Mouse (Mus musculus) heart, adult 2 months (tissue): ENCODE results near the gene Inpp5k. TPM values are rescaled to one million over a fixed set of nuclear protein-coding genes. Genes with fewer than 3 reads are reported as not detected.
"Not testable (repeated sequence)": the region's sequence is repeated elsewhere in the genome, so short reads cannot be mapped to it uniquely, and the experiment has no call there.

Source experiments
- DNase-seq, 2 experiments: peaks; one replicate each; pipeline ENCODE4 v3.0.0; 2021
- H3K27ac ChIP-seq: fragments of 200-600 bp; 2 replicates; pipeline ENCODE4 v1.8.1; 2022
- H3K27me3 ChIP-seq: fragments of 200-500 bp; 2 replicates; pipeline ENCODE4 v1.6.1; 2012; ENCODE audit warnings: mild to moderate bottlenecking, low read length, inconsistent platforms, mixed read lengths; ENCODE audit not compliant: control insufficient read depth, insufficient read depth
- H3K36me3 ChIP-seq: fragments of 200-500 bp; 2 replicates; pipeline ENCODE4 v1.6.1; 2012; ENCODE audit warnings: low read length, inconsistent platforms; ENCODE audit not compliant: control insufficient read depth, insufficient read depth
- H3K4me1 ChIP-seq: fragments of 200-500 bp; 2 replicates; pipeline ENCODE4 v1.6.1; 2011; ENCODE audit warnings: low read length; ENCODE audit not compliant: control insufficient read depth, insufficient read depth
- H3K4me3 ChIP-seq: fragments of 200-600 bp; 2 replicates; pipeline ENCODE4 v1.8.1; 2022
- H3K79me2 ChIP-seq: fragments of 200-500 bp; replicated peaks from 2 replicates; pipeline ENCODE4 v1.6.1; 2012; ENCODE audit warnings: mild to moderate bottlenecking, inconsistent platforms, low read length, moderate library complexity, mixed read lengths; ENCODE audit not compliant: control insufficient read depth, insufficient read depth
- H3K9ac ChIP-seq: fragments of 200-500 bp; 2 replicates; pipeline ENCODE4 v1.6.1; 2012; ENCODE audit warnings: low read depth, mild to moderate bottlenecking, control low read depth, inconsistent platforms, low read length, mixed read lengths
- CTCF ChIP-seq: fragments of 200-600 bp; IDR thresholded peaks from 2 replicates; pipeline ENCODE4 v1.8.1; 2022; ENCODE audit warnings: antibody characterized with exemption, mild to moderate bottlenecking, moderate library complexity
- EP300 ChIP-seq: fragments of 200-500 bp; IDR thresholded peaks from 2 replicates; pipeline ENCODE4 v1.6.1; 2011; ENCODE audit warnings: low read depth, low read length, control low read depth; ENCODE audit not compliant: insufficient read depth
- POLR2A ChIP-seq: fragments of 200-500 bp; IDR thresholded peaks from 2 replicates; pipeline ENCODE4 v1.6.1; 2011; ENCODE audit warnings: mild to moderate bottlenecking, low read depth, low read length, control low read depth; ENCODE audit not compliant: insufficient read depth
- WGBS: fragments of 180-500 bp; shearing (Covaris S2); methylation state at CpG from one replicate; pipeline ENCODE4 v1.1.7; 2018; 5-methylcytosine and 5-hydroxymethylcytosine counted together
- intact Hi-C: fragments of 180-260 bp; cut with DNase I; formaldehyde crosslinking; loops from one replicate; pipeline ENCODE4 v1.15.1; 2025
- polyA plus RNA-seq: library from polyadenylated mRNA; depleted of rRNA; stranded (reverse); fragments of >200 nt; gene quantifications from 2 replicates; pipeline ENCODE4 v1.2.3, GENCODE M21; 2012
- total RNA-seq, 2 experiments: library from RNA; stranded (reverse); gene quantifications; 2 replicates each; pipeline ENCODE4 v1.2.3; 2021

Inpp5k gene
- total and polyA plus RNA-seq, 3 experiments: 24.5 to 42.8 (median 30.2) TPM

GRCm38 (mm10) chr11:75595816-75596215 is 35.0 kb upstream of the Inpp5k start:
- DNase-seq: no peak
- H3K4me1 ChIP-seq: peaks cover 6% of the 10 kb centered on the region
- no peaks in the 10 kb centered on the region for H3K27me3 ChIP-seq
- H3K9ac ChIP-seq: no peak overlapping the region
- 0 out of 2 replicates have a peak, but pooled peaks cover 2% of the 10 kb centered on the region for H3K79me2 ChIP-seq
- no peak for TF ChIP-seq POLR2A
- no peak for TF ChIP-seq CTCF
- TF ChIP-seq EP300: no peak
- no peak overlapping the region for H3K27ac ChIP-seq
- 70% methylated on average over 7 of the region's 7 CpGs for WGBS
- H3K36me3 ChIP-seq: no peaks in the 10 kb centered on the region; the same call in 1 of the 2 replicates
- intact Hi-C loops: no loop called here
- no peak overlapping the region for H3K4me3 ChIP-seq

- H3K27me3 ChIP-seq: no peaks in the 10 kb centered on the region
- TF ChIP-seq CTCF (no peak), EP300 (no peak)
- peak overlapping the region; percentile 26 for H3K27ac ChIP-seq
These were observed 34.0 kb upstream of the Inpp5k start for GRCm38 (mm10) chr11:75596726-75597255.

GRCm38 (mm10) chr11:75598004-75598403 is 32.8 kb upstream of the Inpp5k start:
- no peak overlapping the region for H3K4me3 ChIP-seq
- H3K27ac ChIP-seq: no peak overlapping the region
- intact Hi-C loops: no loop called here
- H3K36me3 ChIP-seq: no peaks in the 10 kb centered on the region; the same call in 1 of the 2 replicates
- no peak for TF ChIP-seq CTCF
- TF ChIP-seq POLR2A: no peak
- TF ChIP-seq EP300: no peak
- no peaks in the 10 kb centered on the region for H3K27me3 ChIP-seq
- no peak for DNase-seq
- peaks cover 6% of the 10 kb centered on the region for H3K4me1 ChIP-seq
- H3K79me2 ChIP-seq: 0 out of 2 replicates have a peak, but pooled peaks cover 2% of the 10 kb centered on the region
- H3K9ac ChIP-seq: no peak overlapping the region
- 81% methylated on average over 6 of the region's 6 CpGs for WGBS

More at GRCm38 (mm10) chr11:75596726-75597255, 34.0 kb upstream of the Inpp5k start:
- 0 out of 2 replicates have a peak, but pooled peaks cover 2% of the 10 kb centered on the region for H3K79me2 ChIP-seq
- intact Hi-C loops: no loop called here
- H3K36me3 ChIP-seq: no peaks in the 10 kb centered on the region; the same call in 1 of the 2 replicates
- H3K9ac ChIP-seq: no peak overlapping the region
- peaks cover 6% of the 10 kb centered on the region for H3K4me1 ChIP-seq
- 22% methylated on average over 3 of the region's 3 CpGs for WGBS
- peak; percentile 61 to 71 for DNase-seq
- H3K4me3 ChIP-seq: no peak overlapping the region

GRCm38 (mm10) chr11:75599802-75600201 is 31.0 kb upstream of the Inpp5k start:
- intact Hi-C loops, H3K36me3 ChIP-seq, H3K27me3 ChIP-seq, H3K27ac ChIP-seq, DNase-seq, H3K4me1 ChIP-seq, H3K9ac ChIP-seq, H3K4me3 ChIP-seq, H3K79me2 ChIP-seq: not testable (repeated sequence)
- 94% methylated on average over 17 of the region's 17 CpGs for WGBS

GRCm38 (mm10) chr11:75604826-75605225 is 26.0 kb upstream of the Inpp5k start:
- intact Hi-C loops: no loop called here
- H3K36me3 ChIP-seq: no peaks in the 10 kb centered on the region
- no peaks in the 10 kb centered on the region for H3K4me1 ChIP-seq
- no peaks in the 10 kb centered on the region for H3K79me2 ChIP-seq
- DNase-seq: no peak
- TF ChIP-seq POLR2A (no peak), EP300 (no peak), CTCF (no peak)
- WGBS: 68% methylated on average over 5 of the region's 5 CpGs
- no peak overlapping the region for H3K9ac ChIP-seq
- no peaks in the 10 kb centered on the region for H3K27me3 ChIP-seq
- no peak overlapping the region for H3K4me3 ChIP-seq
- no peak overlapping the region for H3K27ac ChIP-seq

- Histone ChIP-seq H3K36me3 (no peaks in the 10 kb centered on the region), H3K4me3 (no peak overlapping the region), H3K27ac (no peak overlapping the region), H3K27me3 (no peaks in the 10 kb centered on the region), H3K4me1 (no peaks in the 10 kb centered on the region), H3K9ac (no peak overlapping the region), H3K79me2 (no peaks in the 10 kb centered on the region)
- TF ChIP-seq EP300 (no peak), POLR2A (no peak), CTCF (no peak)
- no peak for DNase-seq
- WGBS: 33% methylated on average over 1 of the region's 1 CpGs
- intact Hi-C loops: no loop called here
These were observed 25.5 kb upstream of the Inpp5k start for GRCm38 (mm10) chr11:75605318-75605717.
